Mouse (Mus musculus): ENCODE data around the gene Fgf4.

Fgf4 gene

GRCm38 (mm10) chr7:144847067-144847466 lies at the start of gene Fgf4:
Gene Fgf4, plus strand, starts transcription at chr7:144847367.
- DNase-seq (ENCODE audit: low spot score in 2 of 2), result no peak

DNA sequence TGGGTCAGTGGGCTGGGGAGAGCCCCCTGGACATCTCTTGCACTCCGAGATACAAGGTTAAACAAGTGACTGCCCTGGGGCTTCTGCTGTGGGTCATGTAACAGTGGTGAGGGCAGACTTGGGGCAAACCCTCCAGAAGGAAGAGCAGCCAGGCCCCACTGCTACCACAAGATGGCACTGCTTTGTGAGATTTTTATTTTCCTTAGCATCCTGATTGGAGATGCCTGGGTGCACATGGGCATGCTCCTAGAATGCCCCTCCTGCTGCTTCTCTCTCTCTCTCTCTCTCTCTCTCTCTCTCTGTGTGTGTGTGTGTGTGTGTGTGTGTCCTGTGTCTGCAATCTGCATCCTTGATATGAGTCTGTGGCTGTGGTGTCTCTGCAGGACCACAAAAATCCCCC lies 48.7 kb upstream of the Fgf4 start:
- DNase-seq (ENCODE audit: low spot score in 2 of 2), result peak in 1 of 2 experiments; percentile 20

- DNase-seq (ENCODE audit: low spot score in 2 of 2), result no peak
Observed at GRCm38 (mm10) chr7:144807036-144807435, 40.1 kb upstream of the Fgf4 start.

- no peak for DNase-seq (ENCODE audit: low spot score in 2 of 2)
Observed at GRCm38 (mm10) chr7:144807976-144808577, 39.1 kb upstream of the Fgf4 start.

DNA sequence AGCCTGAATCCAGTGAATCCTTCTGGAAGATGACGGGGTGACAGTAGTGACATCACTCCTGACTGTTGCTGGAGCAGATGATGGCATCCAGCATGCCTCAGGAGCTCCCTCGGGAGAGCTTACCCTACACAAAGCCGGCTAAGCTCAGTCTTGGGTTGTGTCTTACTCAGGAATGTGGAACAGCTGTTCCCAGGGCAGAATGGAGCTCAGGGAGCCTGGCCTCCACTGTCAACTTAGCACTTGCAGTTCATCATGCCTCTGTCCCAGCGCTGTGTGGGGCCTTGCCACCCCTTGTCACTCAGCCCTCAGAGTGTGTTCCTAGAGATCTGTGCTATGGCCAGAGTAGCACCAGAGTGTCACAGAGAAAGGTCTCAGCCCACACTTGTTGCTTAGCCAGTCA lies 35.6 kb upstream of the Fgf4 start:
- DNase-seq (ENCODE audit: low spot score in 2 of 2), result no peak

DNA sequence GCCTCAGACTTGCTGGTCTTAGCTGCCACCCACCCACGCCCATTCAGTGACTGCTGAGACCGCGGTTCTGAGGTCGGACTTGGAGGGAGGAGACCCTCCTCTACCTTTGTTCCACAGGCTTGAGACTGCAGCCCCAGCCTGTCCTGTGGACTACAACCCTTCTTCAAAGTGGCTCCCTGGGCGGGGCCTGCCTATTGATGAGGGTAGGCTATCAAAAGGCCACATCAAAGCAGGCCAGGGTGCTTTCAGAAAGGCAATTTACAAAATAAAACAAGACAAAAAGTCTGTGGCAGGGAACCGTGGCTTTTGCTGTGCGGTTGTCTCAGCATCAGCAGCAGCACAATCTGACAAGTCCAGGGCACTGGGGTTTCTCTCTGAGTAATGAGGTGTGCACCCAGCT lies 25.3 kb upstream of the Fgf4 start:
- DNase-seq (ENCODE audit: low spot score in 2 of 2), result no peak

GRCm38 (mm10) chr7:144823988-144824387 lies 23.2 kb upstream of the Fgf4 start:
- no peak for DNase-seq (ENCODE audit: low spot score in 2 of 2)

- no peak for DNase-seq (ENCODE audit: low spot score in 2 of 2)
Observed at GRCm38 (mm10) chr7:144828369-144828768, 18.8 kb upstream of the Fgf4 start.

GRCm38 (mm10) chr7:144837891-144838488 lies 9.2 kb upstream of the Fgf4 start, which contains the start of gene Fgf3:
Gene Fgf3, plus strand, starts transcription at chr7:144838083.
- no peak for DNase-seq (ENCODE audit: low spot score in 2 of 2)

- DNase-seq (ENCODE audit: low spot score in 2 of 2), result no peak
Observed at GRCm38 (mm10) chr7:144838522-144839503, 8.4 kb upstream of the Fgf4 start.

- DNase-seq (ENCODE audit: low spot score in 2 of 2), result no peak
Observed at GRCm38 (mm10) chr7:144846158-144846557, 1.0 kb upstream of the Fgf4 start.

- no peak for DNase-seq (ENCODE audit: low spot score in 2 of 2)
Observed at GRCm38 (mm10) chr7:144851321-144851720, 4.2 kb downstream of the Fgf4 start.

DNA sequence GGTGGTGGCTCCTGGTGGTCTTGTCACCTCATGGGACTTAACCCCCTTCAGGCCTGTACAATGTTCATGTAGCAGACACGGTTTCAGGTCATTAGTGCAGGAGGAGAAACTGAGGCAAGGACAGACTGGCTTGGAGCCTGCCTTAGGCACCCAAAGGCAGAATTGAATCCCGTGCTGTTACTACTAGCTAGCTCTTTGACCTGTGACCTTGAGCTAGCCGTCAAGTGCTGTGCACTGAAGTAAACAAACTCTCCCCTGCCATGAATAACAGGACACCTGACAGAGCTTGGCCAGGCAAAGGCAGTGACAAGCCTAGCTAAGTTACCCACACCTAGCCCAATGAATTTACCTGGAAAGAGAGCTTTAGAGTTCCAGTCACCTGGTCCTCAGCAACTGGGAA lies 7.8 kb downstream of the Fgf4 start:
- DNase-seq (ENCODE audit: low spot score in 2 of 2), result no peak

- DNase-seq (ENCODE audit: low spot score in 2 of 2), result no peak
Observed at GRCm38 (mm10) chr7:144857158-144857557, 10.0 kb downstream of the Fgf4 start.

- DNase-seq (ENCODE audit: low spot score in 2 of 2), result no peak
Observed at GRCm38 (mm10) chr7:144857826-144858342, 10.7 kb downstream of the Fgf4 start.

DNA sequence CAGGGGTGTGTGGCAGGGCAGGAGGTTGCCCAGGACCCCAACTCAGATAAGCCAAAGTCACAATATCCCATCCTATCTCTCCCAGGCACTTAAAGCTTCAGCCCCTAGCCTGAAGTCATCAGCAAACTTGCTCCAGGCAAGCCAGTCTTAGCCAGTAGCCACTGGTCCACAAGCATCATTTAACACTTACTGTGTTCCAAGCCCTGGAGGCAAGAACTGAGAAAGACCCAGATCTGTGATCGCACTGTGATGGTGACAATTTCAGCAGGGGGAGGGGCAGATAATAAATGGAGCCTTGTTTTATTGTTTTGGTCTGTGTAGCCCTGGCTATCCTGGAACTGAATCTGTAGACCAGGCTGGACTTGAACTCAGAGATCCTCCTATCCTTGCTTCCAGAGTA lies 11.5 kb downstream of the Fgf4 start:
- DNase-seq (ENCODE audit: low spot score in 2 of 2), result no peak

GRCm38 (mm10) chr7:144861056-144861768 lies 14.0 kb downstream of the Fgf4 start:
- DNase-seq (ENCODE audit: low spot score in 2 of 2), result no peak

GRCm38 (mm10) chr7:144861769-144862070 lies 14.6 kb downstream of the Fgf4 start:
- no peak for DNase-seq (ENCODE audit: low spot score in 2 of 2)

GRCm38 (mm10) chr7:144862126-144862525 lies 15.0 kb downstream of the Fgf4 start:
- DNase-seq (ENCODE audit: low spot score in 2 of 2), result no peak

- DNase-seq (ENCODE audit: low spot score in 2 of 2), result no peak
Observed at GRCm38 (mm10) chr7:144862712-144863111, 15.5 kb downstream of the Fgf4 start.

DNA sequence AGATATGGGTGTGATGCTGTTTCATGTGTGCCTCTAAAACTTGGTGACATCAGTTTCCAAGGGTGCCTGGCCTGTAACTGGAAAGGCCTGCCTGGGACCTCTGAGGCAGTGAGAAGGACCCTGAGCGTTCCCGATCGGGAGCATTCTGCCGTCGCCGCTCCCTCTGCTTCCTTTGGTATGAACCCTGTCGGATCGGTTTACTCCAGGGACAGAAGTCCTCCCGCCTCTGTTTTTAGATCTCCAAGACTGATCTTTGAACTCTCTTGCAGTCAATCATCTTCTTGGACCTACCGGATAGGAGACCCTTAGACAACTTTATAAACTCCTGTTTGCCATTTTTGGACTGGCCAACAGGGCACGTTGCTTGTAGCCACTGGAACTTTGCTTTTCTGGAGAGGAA lies 16.0 kb downstream of the Fgf4 start:
- DNase-seq (ENCODE audit: low spot score in 2 of 2), result no peak

- DNase-seq (ENCODE audit: low spot score in 2 of 2), result no peak
Observed at GRCm38 (mm10) chr7:144864160-144864670, 17.0 kb downstream of the Fgf4 start.

Data from frontal cortex, postnatal 14 days (tissue).